Mouse (Mus musculus): ENCODE results near the gene Lingo2. TPM values are rescaled to one million over a fixed set of nuclear protein-coding genes. Genes with fewer than 3 reads are reported as not detected.

Lingo2 gene
- polyA plus RNA-seq, 1 experiment = 19.7 TPM

DNA sequence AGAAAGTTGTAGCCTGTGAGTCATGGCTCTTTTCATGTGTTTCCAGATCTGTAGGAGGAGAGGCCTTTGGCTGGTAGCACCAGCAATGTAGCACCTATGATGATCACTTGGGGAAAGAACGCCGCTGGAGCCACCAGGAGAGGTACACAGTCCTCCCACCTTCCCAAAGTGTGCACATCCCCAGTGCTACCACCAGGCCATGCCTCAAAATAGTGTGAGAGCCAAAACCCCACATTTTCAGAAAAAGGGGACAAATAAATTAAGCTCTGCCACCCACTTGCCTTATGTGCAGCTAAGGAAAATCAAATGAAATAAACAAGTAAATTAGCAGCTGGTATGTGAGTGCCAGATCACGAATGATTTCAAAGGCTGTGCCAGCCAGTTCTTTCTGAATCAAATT is 911.2 kb downstream of the Lingo2 start:
- Histone ChIP-seq H3K4me3 (ENCODE audit: insufficient read depth, low read length) (no peak overlapping the region), H3K27ac (ENCODE audit: insufficient read depth, low read length) (no peak overlapping the region), H3K4me1 (ENCODE audit: control insufficient read depth, insufficient read depth, low read length) (peaks cover 1% of the 10 kb centered on the region; the same call in 1 of the 2 replicates)
- TF ChIP-seq POLR2A (IDR thresholded peaks at IDR 0.05; ENCODE audit: extremely low read depth, insufficient read depth, low read length) (no peak), CTCF (IDR thresholded peaks at IDR 0.05; ENCODE audit: extremely low read depth, insufficient read depth, low read length) (no peak)

DNA sequence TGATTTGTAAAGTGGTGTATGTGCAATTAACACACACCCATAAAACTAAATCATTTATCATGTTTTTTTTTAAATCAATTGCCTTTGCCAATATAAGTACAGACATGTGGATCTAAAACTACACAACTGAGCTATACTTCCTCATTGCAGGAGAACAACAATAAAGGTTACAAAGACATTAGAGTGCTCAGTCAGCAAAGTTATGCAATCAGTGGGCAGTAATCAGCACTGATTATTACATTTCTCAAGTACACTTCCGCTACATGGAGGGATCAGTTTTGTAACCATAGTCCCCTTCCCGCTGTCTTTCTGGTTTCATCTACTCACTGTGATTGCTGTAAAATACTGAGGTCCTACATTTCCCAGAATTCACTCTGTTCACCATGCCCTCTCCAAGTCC is 912.8 kb downstream of the Lingo2 start:
- TF ChIP-seq CTCF (IDR thresholded peaks at IDR 0.05; ENCODE audit: extremely low read depth, insufficient read depth, low read length) = no peak
- no peak for TF ChIP-seq POLR2A (IDR thresholded peaks at IDR 0.05; ENCODE audit: extremely low read depth, insufficient read depth, low read length)
- Histone ChIP-seq H3K4me1 (ENCODE audit: control insufficient read depth, insufficient read depth, low read length) (peaks cover 1% of the 10 kb centered on the region; the same call in 1 of the 2 replicates), H3K4me3 (ENCODE audit: insufficient read depth, low read length) (no peak overlapping the region), H3K27ac (ENCODE audit: insufficient read depth, low read length) (no peak overlapping the region)

DNA sequence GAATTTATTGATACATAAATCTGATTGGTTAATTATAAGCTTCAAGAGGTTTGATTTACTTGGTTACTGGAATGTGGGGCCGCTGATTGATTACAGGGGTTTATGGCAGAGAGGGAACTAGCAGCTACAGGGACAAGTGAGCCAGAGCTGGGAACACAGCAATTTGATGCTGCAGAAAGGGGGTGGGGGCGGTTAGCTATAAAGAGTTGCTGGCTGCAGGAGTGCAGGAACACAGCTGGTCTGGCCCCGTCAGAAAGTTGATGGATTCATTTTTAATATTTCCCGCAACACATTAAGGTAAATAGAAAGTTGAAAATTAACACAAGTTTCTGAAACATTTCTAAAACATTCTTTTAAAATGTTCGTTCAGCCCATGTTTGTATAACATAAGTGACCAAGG is 919.5 kb downstream of the Lingo2 start:
- H3K27ac ChIP-seq (ENCODE audit: insufficient read depth, low read length) = no peak overlapping the region
- H3K4me3 ChIP-seq (ENCODE audit: insufficient read depth, low read length) = no peak overlapping the region
- no peak for TF ChIP-seq CTCF (IDR thresholded peaks at IDR 0.05; ENCODE audit: extremely low read depth, insufficient read depth, low read length)
- H3K4me1 ChIP-seq (ENCODE audit: control insufficient read depth, insufficient read depth, low read length) = no peaks in the 10 kb centered on the region

DNA sequence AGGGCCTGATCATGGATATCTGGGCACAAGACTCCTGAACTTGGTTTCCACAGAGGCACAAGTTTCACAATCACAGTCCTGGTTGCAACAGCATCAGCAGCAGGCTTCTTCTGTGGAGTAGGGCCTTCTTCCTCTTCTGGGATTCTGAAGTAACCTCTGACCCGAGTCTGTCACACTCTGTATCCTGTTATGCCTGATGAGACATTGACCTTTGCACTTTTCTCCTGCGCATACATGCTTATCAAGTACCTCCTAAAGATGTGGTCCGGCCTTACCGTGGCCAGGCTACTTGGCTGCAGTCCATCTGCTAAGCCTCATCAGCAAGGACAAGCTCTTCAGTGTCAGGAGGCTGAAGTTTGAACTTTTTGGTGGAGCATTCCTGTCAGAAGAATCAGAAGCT is 937.4 kb downstream of the Lingo2 start:
- Histone ChIP-seq H3K4me1 (ENCODE audit: control insufficient read depth, insufficient read depth, low read length) (no peaks in the 10 kb centered on the region), H3K4me3 (ENCODE audit: insufficient read depth, low read length) (no peak overlapping the region), H3K27ac (ENCODE audit: insufficient read depth, low read length) (no peak overlapping the region)
- TF ChIP-seq POLR2A (IDR thresholded peaks at IDR 0.05; ENCODE audit: extremely low read depth, insufficient read depth, low read length) (no peak), CTCF (IDR thresholded peaks at IDR 0.05; ENCODE audit: extremely low read depth, insufficient read depth, low read length) (no peak)

DNA sequence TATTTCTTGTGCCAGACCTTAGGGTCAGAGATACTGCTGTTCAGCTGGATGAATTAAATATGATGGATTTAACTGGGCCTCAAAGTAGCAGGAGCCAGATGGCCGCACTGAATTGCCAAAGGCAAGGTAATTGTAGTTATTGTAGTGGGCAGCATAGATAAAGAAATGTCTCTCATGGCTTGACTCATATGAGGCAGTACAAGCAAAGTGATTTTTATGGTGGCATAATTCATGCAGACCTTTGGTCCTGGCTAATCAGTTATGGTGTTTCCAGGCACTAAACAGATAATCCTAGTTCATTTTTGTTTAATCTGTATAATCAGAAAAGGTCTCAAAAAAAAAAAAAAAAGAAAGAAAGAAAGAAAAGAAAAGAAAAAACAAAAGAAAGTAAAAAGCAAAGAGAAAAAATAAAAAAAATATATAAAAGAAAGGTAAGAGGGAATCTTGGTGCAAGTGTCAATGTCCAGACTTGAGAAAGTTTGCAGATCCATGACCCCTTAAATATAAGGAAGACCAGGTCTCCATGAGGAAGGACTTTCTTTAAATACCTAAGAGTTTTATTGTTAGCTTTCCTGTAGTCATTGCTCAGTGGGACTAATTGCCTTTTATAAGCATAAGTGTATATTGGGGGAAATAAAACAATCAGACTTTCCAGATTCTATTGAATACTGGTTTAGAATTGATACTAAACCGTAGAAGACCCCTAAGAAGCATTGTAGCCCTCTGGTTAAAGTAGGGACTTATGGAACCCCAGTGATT is 959.4 kb downstream of the Lingo2 start:
- no peaks in the 10 kb centered on the region for H3K4me1 ChIP-seq (ENCODE audit: control insufficient read depth, insufficient read depth, low read length)
- no peak overlapping the region for H3K4me3 ChIP-seq (ENCODE audit: insufficient read depth, low read length)
- TF ChIP-seq CTCF (IDR thresholded peaks at IDR 0.05; ENCODE audit: extremely low read depth, insufficient read depth, low read length) = no peak
- no peak for TF ChIP-seq POLR2A (IDR thresholded peaks at IDR 0.05; ENCODE audit: extremely low read depth, insufficient read depth, low read length)
- no peak overlapping the region for H3K27ac ChIP-seq (ENCODE audit: insufficient read depth, low read length)

DNA sequence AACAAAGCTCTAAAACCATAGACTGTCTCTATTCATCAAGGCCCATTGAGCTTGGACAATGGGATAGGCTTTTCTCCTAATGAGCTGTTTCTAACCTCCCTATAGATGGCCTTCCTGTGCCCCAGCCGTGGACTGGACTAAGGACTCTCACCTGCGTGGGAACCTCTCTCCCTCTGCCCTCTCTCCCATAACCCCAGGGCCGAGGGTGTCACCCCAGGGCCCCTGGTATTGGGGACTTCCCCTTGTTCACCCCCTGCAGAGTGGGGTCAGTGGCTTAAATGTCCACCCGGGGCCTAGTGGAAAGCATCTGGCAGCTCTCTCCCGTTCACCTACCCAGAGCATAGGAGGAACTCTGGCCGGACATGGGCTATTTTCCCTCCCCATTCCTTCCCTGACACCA is 965.5 kb downstream of the Lingo2 start:
- Histone ChIP-seq H3K4me3 (ENCODE audit: insufficient read depth, low read length) (no peak overlapping the region), H3K4me1 (ENCODE audit: control insufficient read depth, insufficient read depth, low read length) (no peaks in the 10 kb centered on the region), H3K27ac (ENCODE audit: insufficient read depth, low read length) (no peak overlapping the region)
- TF ChIP-seq POLR2A (IDR thresholded peaks at IDR 0.05; ENCODE audit: extremely low read depth, insufficient read depth, low read length) (no peak), CTCF (IDR thresholded peaks at IDR 0.05; ENCODE audit: extremely low read depth, insufficient read depth, low read length) (no peak)

DNA sequence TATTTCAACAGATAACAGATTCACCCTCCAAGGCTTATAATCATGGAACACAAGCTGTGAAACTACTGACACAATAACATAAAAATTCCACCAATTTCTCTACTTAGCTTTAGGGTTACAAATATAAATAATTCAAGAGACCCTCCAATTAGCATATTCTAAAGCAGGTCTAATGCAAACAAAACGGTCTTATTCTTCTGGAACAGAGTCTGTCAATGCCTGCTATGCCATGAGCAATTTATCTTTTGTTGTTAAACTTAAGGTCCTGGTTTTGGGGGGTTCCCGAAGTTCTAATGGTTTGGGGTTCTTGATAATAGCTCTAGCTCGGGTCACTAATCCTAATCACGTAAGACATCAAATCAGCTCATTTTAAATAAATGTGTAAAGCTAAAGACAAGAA is 988.0 kb downstream of the Lingo2 start:
- no peak overlapping the region for H3K27ac ChIP-seq (ENCODE audit: insufficient read depth, low read length)
- no peak overlapping the region for H3K4me3 ChIP-seq (ENCODE audit: insufficient read depth, low read length)
- no peak for TF ChIP-seq POLR2A (IDR thresholded peaks at IDR 0.05; ENCODE audit: extremely low read depth, insufficient read depth, low read length)
- TF ChIP-seq CTCF (IDR thresholded peaks at IDR 0.05; ENCODE audit: extremely low read depth, insufficient read depth, low read length) = no peak
- H3K4me1 ChIP-seq (ENCODE audit: control insufficient read depth, insufficient read depth, low read length) = no peaks in the 10 kb centered on the region

DNA sequence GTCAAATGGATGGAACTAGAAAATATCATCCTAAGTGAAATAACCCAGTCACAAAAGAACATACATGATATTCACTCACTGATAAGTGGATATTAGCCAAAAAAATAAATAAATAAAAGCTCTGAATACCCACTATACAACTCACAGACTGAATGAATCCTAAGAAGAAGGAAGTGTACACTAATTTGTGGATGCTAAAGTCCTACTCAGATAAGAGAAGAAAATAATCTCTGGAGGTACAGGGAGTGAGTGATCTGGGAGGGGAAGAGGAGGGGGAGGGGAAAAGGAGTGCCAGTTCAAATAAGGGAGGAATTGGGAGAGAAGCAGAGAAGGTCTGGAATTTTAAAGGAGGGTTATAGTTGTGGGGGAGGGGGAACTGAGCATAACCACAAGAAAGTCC is 999.7 kb downstream of the Lingo2 start:
- Histone ChIP-seq H3K4me1 (ENCODE audit: control insufficient read depth, insufficient read depth, low read length) (no peaks in the 10 kb centered on the region), H3K27ac (ENCODE audit: insufficient read depth, low read length) (no peak overlapping the region), H3K4me3 (ENCODE audit: insufficient read depth, low read length) (no peak overlapping the region)
- TF ChIP-seq POLR2A (IDR thresholded peaks at IDR 0.05; ENCODE audit: extremely low read depth, insufficient read depth, low read length) (no peak), CTCF (IDR thresholded peaks at IDR 0.05; ENCODE audit: extremely low read depth, insufficient read depth, low read length) (no peak)

DNA sequence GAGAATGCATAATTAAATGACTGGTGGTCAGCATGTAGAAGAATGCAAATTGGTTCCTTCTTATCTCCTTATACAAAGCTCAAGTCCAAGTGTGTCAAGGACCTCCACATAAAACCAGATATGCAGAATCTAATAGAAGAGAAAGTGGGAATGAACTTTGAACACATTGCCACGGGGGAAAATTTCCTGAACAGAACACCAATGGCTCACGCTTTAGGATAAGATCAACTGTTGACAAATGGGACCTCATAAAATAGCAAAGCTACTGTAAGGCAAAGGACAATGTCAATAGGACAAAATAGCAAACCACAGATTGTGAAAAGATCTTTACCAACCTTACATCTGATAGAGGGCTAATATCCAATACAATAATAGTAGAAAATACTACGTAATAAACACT is 1000.3 kb downstream of the Lingo2 start:
- H3K4me3 ChIP-seq (ENCODE audit: insufficient read depth, low read length) = no peak overlapping the region
- no peak overlapping the region for H3K27ac ChIP-seq (ENCODE audit: insufficient read depth, low read length)
- H3K4me1 ChIP-seq (ENCODE audit: control insufficient read depth, insufficient read depth, low read length) = no peaks in the 10 kb centered on the region
- no peak for TF ChIP-seq POLR2A (IDR thresholded peaks at IDR 0.05; ENCODE audit: extremely low read depth, insufficient read depth, low read length)
- TF ChIP-seq CTCF (IDR thresholded peaks at IDR 0.05; ENCODE audit: extremely low read depth, insufficient read depth, low read length) = no peak

DNA sequence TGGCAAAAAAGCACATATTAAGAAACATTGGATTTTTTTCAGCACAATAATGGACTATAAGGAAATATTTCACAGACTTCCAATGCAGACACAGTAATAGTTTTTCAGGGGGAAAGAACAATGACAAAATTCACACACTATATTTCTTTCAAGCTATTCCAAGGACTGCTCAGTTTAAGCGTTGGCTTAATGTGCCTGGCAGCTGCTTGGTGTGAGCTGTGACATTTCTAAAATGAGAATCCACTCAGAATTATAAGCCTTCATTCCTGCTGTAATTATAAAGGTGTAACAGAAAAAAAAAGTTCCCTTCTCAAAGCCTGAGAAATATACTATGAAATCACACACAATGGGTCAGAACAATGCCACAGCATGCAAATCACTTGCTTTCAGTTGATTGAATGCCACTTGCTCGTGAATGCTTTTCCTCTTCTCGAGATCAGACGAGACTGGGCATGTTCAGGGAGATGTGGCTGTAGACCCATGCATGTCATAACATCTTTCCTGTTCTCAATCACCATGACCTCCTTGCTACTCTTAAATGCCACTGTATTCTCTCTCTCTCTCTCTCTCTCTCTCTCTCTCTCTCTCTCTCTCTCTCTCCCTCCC is 1017.4 kb downstream of the Lingo2 start:
- H3K4me3 ChIP-seq (ENCODE audit: insufficient read depth, low read length) = no peak overlapping the region
- H3K27ac ChIP-seq (ENCODE audit: insufficient read depth, low read length) = no peak overlapping the region
- TF ChIP-seq CTCF (IDR thresholded peaks at IDR 0.05; ENCODE audit: extremely low read depth, insufficient read depth, low read length) (no peak), POLR2A (IDR thresholded peaks at IDR 0.05; ENCODE audit: extremely low read depth, insufficient read depth, low read length) (no peak)

More for the DNA sequence above, 1017.4 kb downstream of the Lingo2 start:
- peaks cover 2% of the 10 kb centered on the region; the same call in 1 of the 2 replicates for H3K4me1 ChIP-seq (ENCODE audit: control insufficient read depth, insufficient read depth, low read length)

All from cortical plate, adult 2 months (tissue).